Mouse (Mus musculus): ENCODE measurements around the gene Gm5065.

Gene Gm5065

GRCm38 (mm10) chr7:5350237-5350636 lies at the start of gene Gm5065:
TSS of gene Gm5065 (plus strand) at chr7:5350537.
- DNase-seq (ENCODE audit: low spot score in 2 of 2) = no peak

GRCm38 (mm10) chr7:5327511-5327910 lies 22.8 kb upstream of the Gm5065 start:
- DNase-seq (ENCODE audit: low spot score in 2 of 2) = no peak

GRCm38 (mm10) chr7:5350935-5351334 lies 598 bp downstream of the Gm5065 start, which contains the start of gene Nlrp2:
TSS of gene Nlrp2 (minus strand) at chr7:5351035.
- no peak for DNase-seq (ENCODE audit: low spot score in 2 of 2)

GRCm38 (mm10) chr7:5363599-5363998 lies 13.3 kb downstream of the Gm5065 start:
- DNase-seq (ENCODE audit: low spot score in 2 of 2) = no peak

GRCm38 (mm10) chr7:5366724-5367123 lies 16.4 kb downstream of the Gm5065 start:
- DNase-seq (ENCODE audit: low spot score in 2 of 2) = no peak

GRCm38 (mm10) chr7:5406201-5406600 lies 55.9 kb downstream of the Gm5065 start:
- DNase-seq (ENCODE audit: low spot score in 2 of 2) = no peak
